Mouse (Mus musculus) ES-E14 (cell line): ENCODE measurements around the gene Kcnk5.

Source experiments
- CHD2 ChIP-seq: IDR thresholded peaks from 2 replicates; pipeline ENCODE4 v1.6.1; 2014; ENCODE audit warnings: mild to moderate bottlenecking, low read depth, low read length, inconsistent platforms
- HCFC1 ChIP-seq: IDR thresholded peaks from 2 replicates; pipeline ENCODE4 v1.6.1; 2012; ENCODE audit warnings: low read length, inconsistent platforms, borderline replicate concordance; ENCODE audit not compliant: insufficient read depth
- MAFK ChIP-seq: IDR thresholded peaks from 2 replicates; pipeline ENCODE4 v1.6.1; 2014; ENCODE audit warnings: mild to moderate bottlenecking, low read depth, low read length, inconsistent platforms; ENCODE audit not compliant: insufficient read depth
- ZC3H11A ChIP-seq: IDR thresholded peaks from 2 replicates; pipeline ENCODE4 v1.6.1; 2012; ENCODE audit warnings: low read depth, mild to moderate bottlenecking, inconsistent platforms, low read length, borderline replicate concordance
- ZNF384 ChIP-seq: IDR thresholded peaks from 2 replicates; pipeline ENCODE4 v1.6.1; 2012; ENCODE audit warnings: low read depth, low read length, inconsistent platforms

DNA sequence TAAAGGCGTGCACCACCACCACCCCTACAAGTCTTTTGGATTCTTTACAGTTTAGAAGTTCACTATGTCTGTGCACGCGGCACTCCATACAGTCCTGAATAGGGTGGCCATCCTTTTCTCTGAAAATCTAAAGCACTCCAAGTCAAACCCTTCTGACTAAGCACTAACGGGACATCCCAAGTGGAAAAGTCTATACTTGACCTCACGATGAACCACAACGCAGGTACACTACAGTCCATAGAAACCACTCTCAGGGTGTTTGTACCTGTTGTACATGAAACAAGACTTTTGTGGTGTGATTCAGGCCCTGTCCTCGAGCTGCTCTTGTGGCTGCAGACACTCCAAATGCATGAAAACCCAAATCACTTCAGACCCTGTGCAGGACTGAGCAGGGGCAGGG is 6.5 kb downstream of the Kcnk5 start:
- TF ChIP-seq ZNF384 (no peak), HCFC1 (no peak), MAFK (no peak), CHD2 (no peak), ZC3H11A (no peak)
